In the genomic region with DNA sequence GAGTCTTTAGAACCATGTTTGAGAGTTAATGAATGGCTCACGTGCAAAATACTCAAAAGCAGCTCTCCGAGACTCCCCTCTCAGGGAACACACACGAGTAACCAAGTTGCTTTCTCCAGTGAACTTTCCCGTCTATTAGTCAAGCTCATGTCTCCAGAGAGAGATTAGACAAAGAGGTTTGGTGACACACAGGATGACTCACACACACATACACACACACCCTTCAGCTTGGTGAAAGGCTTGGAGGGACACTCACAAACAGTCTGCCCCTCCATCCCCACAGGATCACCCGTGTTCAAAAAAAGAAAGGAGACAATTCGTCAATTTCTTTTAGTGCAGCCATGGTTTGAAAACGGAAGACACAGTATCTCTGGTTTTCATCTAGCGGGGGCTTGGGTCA, we compare ENCODE assay signal across 21 mouse cellular contexts. TPM values are rescaled to one million over a fixed set of nuclear protein-coding genes. Genes with fewer than 3 reads are reported as not detected.
DNase-seq lines count a peak whose midpoint lies in the region; ATAC-seq and TF ChIP-seq lines count a peak whose summit lies in the region.
"Had no signal": no experiment of that assay in that cellular context is flagged by ENCODE, and none has a peak within 500 bp of the region (broad histone marks: within the 10 kb centered on the region; RNA-seq: fewer than 3 reads in every experiment).

No protein-coding gene starts in this region.

- WGBS in midbrain, embryonic 11.5 days: 83% methylated on average over 8 of the region's 8 CpGs
- WGBS in midbrain, embryonic 13.5 days: 90% methylated on average over 8 of the region's 8 CpGs
- 58% methylated on average over 8 of the region's 8 CpGs for WGBS in stomach, embryonic 15.5 days
- WGBS in heart, embryonic 12.5 days: 63% methylated on average over 8 of the region's 8 CpGs

- no peaks in the 10 kb centered on the region for H3K27me3 ChIP-seq in midbrain, embryonic 11.5 days (ENCODE audit: control insufficient read depth, insufficient read depth, low read length)
- no peaks in the 10 kb centered on the region for H3K27me3 ChIP-seq in midbrain, embryonic 13.5 days
- no peaks in the 10 kb centered on the region for H3K27me3 ChIP-seq in ES-Bruce4 (ENCODE audit: control insufficient read depth, insufficient read depth, low read length, poor library complexity, severe bottlenecking)
- no peaks in the 10 kb centered on the region for H3K27me3 ChIP-seq in stomach, embryonic 15.5 days (replicated peaks)
- H3K27me3 ChIP-seq in heart, embryonic 12.5 days (replicated peaks): no peaks in the 10 kb centered on the region
- H3K27me3 ChIP-seq: embryonic facial prominence, embryonic 13.5 days; forebrain, embryonic 12.5 days; hindbrain, embryonic 13.5 days had no signal

- ATAC-seq in midbrain, embryonic 11.5 days (ENCODE audit: low FRiP score): no peak
- ATAC-seq in midbrain, embryonic 13.5 days: no peak
- ATAC-seq in stomach, embryonic 15.5 days (ENCODE audit: insufficient read depth, low FRiP score, low read depth): no peak
- no peak for ATAC-seq in heart, embryonic 12.5 days (ENCODE audit: insufficient number of reproducible peaks, low FRiP score)
- ATAC-seq: forebrain, embryonic 16.5 days; hindbrain, postnatal 0 days had no signal

- no peaks in the 10 kb centered on the region for H3K9me3 ChIP-seq in midbrain, embryonic 11.5 days (ENCODE audit: control insufficient read depth, low read length)
- no peaks in the 10 kb centered on the region for H3K9me3 ChIP-seq in midbrain, embryonic 13.5 days
- no peaks in the 10 kb centered on the region for H3K9me3 ChIP-seq in ES-Bruce4 (replicated peaks; ENCODE audit: control insufficient read depth, insufficient read depth, low read length, poor library complexity, severe bottlenecking)
- H3K9me3 ChIP-seq in stomach, embryonic 15.5 days: no peaks in the 10 kb centered on the region
- H3K9me3 ChIP-seq in heart, embryonic 12.5 days (replicated peaks): no peaks in the 10 kb centered on the region
- H3K9me3 ChIP-seq: embryonic facial prominence, embryonic 13.5 days; forebrain, embryonic 12.5 days; G1E; hindbrain, embryonic 13.5 days had no signal

- TF ChIP-seq EP300 in ES-Bruce4 (IDR thresholded peaks at IDR 0.05; ENCODE audit: insufficient read depth, low read depth, low read length): no peak

- no peak overlapping the region for H3K27ac ChIP-seq in midbrain, embryonic 11.5 days (ENCODE audit: low read depth, low read length)
- no peak overlapping the region for H3K27ac ChIP-seq in midbrain, embryonic 13.5 days
- peak overlapping the region; percentile 100 for H3K27ac ChIP-seq in ES-Bruce4 (ENCODE audit: insufficient read depth, low read length)
- H3K27ac ChIP-seq in stomach, embryonic 15.5 days: peak overlapping the region; percentile 58; the same call in 1 of the 2 replicates
- H3K27ac ChIP-seq in heart, embryonic 12.5 days (ENCODE audit: poor library complexity, severe bottlenecking): no peak overlapping the region
- H3K27ac ChIP-seq: embryonic facial prominence, embryonic 13.5 days; forebrain, embryonic 12.5 days; hindbrain, embryonic 13.5 days; hindbrain, postnatal 0 days had no signal

- TF ChIP-seq POLR2A in ES-Bruce4 (IDR thresholded peaks at IDR 0.05; ENCODE audit: insufficient read depth, low read length): no peak

- no peak overlapping the region for H3K4me3 ChIP-seq in midbrain, embryonic 11.5 days (ENCODE audit: low read depth, low read length)
- H3K4me3 ChIP-seq in midbrain, embryonic 13.5 days (replicated peaks): no peak overlapping the region
- H3K4me3 ChIP-seq in ES-Bruce4 (ENCODE audit: low read depth, low read length): peak overlapping the region; percentile 11; the same call in 1 of the 2 replicates
- H3K4me3 ChIP-seq in stomach, embryonic 15.5 days (replicated peaks): no peak overlapping the region
- H3K4me3 ChIP-seq in heart, embryonic 12.5 days: no peak overlapping the region
- H3K4me3 ChIP-seq: embryonic facial prominence, embryonic 13.5 days; forebrain, embryonic 12.5 days; hindbrain, embryonic 13.5 days had no signal

- H3K4me2 ChIP-seq in midbrain, embryonic 11.5 days: no peak overlapping the region
- H3K4me2 ChIP-seq in midbrain, embryonic 13.5 days (replicated peaks): no peak overlapping the region
- no peak overlapping the region for H3K4me2 ChIP-seq in stomach, embryonic 15.5 days
- no peak overlapping the region for H3K4me2 ChIP-seq in heart, embryonic 12.5 days
- H3K4me2 ChIP-seq: embryonic facial prominence, embryonic 13.5 days; forebrain, embryonic 12.5 days; hindbrain, embryonic 13.5 days had no signal

- H3K4me1 ChIP-seq in midbrain, embryonic 11.5 days (ENCODE audit: control insufficient read depth, insufficient read depth, low read length): no peaks in the 10 kb centered on the region
- H3K4me1 ChIP-seq in midbrain, embryonic 13.5 days (replicated peaks): 0 out of 2 replicates have a peak, but pooled peaks cover 3% of the 10 kb centered on the region
- peaks cover 11% of the 10 kb centered on the region for H3K4me1 ChIP-seq in ES-Bruce4 (ENCODE audit: control insufficient read depth, insufficient read depth, low read length)
- no peaks in the 10 kb centered on the region for H3K4me1 ChIP-seq in stomach, embryonic 15.5 days
- 0 out of 2 replicates have a peak, but pooled peaks cover 5% of the 10 kb centered on the region for H3K4me1 ChIP-seq in heart, embryonic 12.5 days (replicated peaks)
- H3K4me1 ChIP-seq: forebrain, embryonic 12.5 days had no signal

- DNase-seq in midbrain, embryonic 11.5 days (ENCODE audit: low spot score, missing footprints): peak; percentile 75
- DNase-seq in thymus, postnatal 14 days: no peak
- DNase-seq in frontal cortex, adult 2 months (ENCODE audit: extremely low spot score in 1 of 2, low spot score in 1 of 2): no peak
- DNase-seq: B cell, adult 2 months; cerebellum, adult 18-20 months; cerebellum, adult 9-11 months; cerebellum, postnatal 36 days; gastrocnemius, postnatal 14 days; heart, postnatal 10 days; heart, postnatal 4 days; kidney, adult 11 months had no signal

- no peak for TF ChIP-seq CTCF in ES-Bruce4 (IDR thresholded peaks at IDR 0.05; ENCODE audit: low read depth, low read length)

- no peaks in the 10 kb centered on the region for H3K36me3 ChIP-seq in midbrain, embryonic 11.5 days (ENCODE audit: control insufficient read depth, insufficient read depth, low read length)
- no peaks in the 10 kb centered on the region for H3K36me3 ChIP-seq in midbrain, embryonic 13.5 days
- no peaks in the 10 kb centered on the region for H3K36me3 ChIP-seq in ES-Bruce4 (ENCODE audit: control insufficient read depth, insufficient read depth, low read length, poor library complexity, severe bottlenecking)
- H3K36me3 ChIP-seq in stomach, embryonic 15.5 days: no peaks in the 10 kb centered on the region
- no peaks in the 10 kb centered on the region for H3K36me3 ChIP-seq in heart, embryonic 12.5 days
- H3K36me3 ChIP-seq: embryonic facial prominence, embryonic 13.5 days; forebrain, embryonic 12.5 days; G1E; hindbrain, embryonic 13.5 days had no signal

- no peak overlapping the region for H3K9ac ChIP-seq in midbrain, embryonic 11.5 days (ENCODE audit: low read length)
- H3K9ac ChIP-seq in midbrain, embryonic 13.5 days (replicated peaks): no peak overlapping the region
- H3K9ac ChIP-seq in ES-Bruce4 (ENCODE audit: low read depth, poor library complexity, severe bottlenecking): peak overlapping the region; percentile 49
- no peak overlapping the region for H3K9ac ChIP-seq in stomach, embryonic 15.5 days
- H3K9ac ChIP-seq in heart, embryonic 12.5 days: no peak overlapping the region
- H3K9ac ChIP-seq: embryonic facial prominence, embryonic 13.5 days; forebrain, embryonic 12.5 days; hindbrain, embryonic 13.5 days had no signal

RNA-seq across cellular contexts. Expression of gene Sgk1, which starts 32.7 kb away (rescaled TPM):
- polyA plus RNA-seq in midbrain, embryonic 11.5 days (2014; fragmentation: Nextera tagmentation; extraction: Ambion mirVana): 20.8 and 25.7 TPM in 2 replicates
- 35.9 and 36.7 TPM in 2 replicates for polyA plus RNA-seq in midbrain, embryonic 13.5 days (2015; fragmentation: Nextera tagmentation; extraction: Ambion mirVana)
- polyA plus RNA-seq in ES-Bruce4 (2011; ENCODE audit: insufficient read depth, insufficient read length, low read depth, missing spikeins): 349 and 386 TPM in 2 replicates
- 31.2 and 32.6 TPM in 2 replicates for polyA plus RNA-seq in stomach, embryonic 15.5 days (2015; fragmentation: Nextera tagmentation; extraction: Ambion mirVana)
- polyA plus RNA-seq in heart, embryonic 12.5 days (2016; fragmentation: Nextera tagmentation; extraction: Ambion mirVana): 24.3 and 26.0 TPM in 2 replicates
- 42.8 and 50.9 TPM in 2 replicates for polyA plus RNA-seq in frontal cortex, adult 2 months (2012; rRNA removed)

Comparison
In these comparisons a context has a peak if more than half of its experiments do, and no peak if none do; other contexts are left out.
1. H3K27ac ChIP-seq: peak in ES-Bruce4 (single experiment) and stomach, embryonic 15.5 days (single experiment); none in midbrain, embryonic 11.5 days (single experiment), midbrain, embryonic 13.5 days (single experiment) and heart, embryonic 12.5 days (single experiment).